Mouse (Mus musculus) small intestine, adult 2 months (tissue): ENCODE measurements around the gene Sufu.

ENCODE experiments used
- CTCF ChIP-seq: fragments of 200-500 bp; IDR thresholded peaks from 2 replicates; pipeline ENCODE4 v1.5.1; 2012; ENCODE audit warnings: low read depth, mild to moderate bottlenecking, control low read depth, inconsistent platforms, low read length, moderate library complexity, mixed read lengths; ENCODE audit not compliant: insufficient replicate concordance, insufficient read length; ENCODE audit errors: extremely low read depth
- POLR2A ChIP-seq: fragments of 200-500 bp; IDR thresholded peaks from 2 replicates; pipeline ENCODE4 v1.6.1; 2012; ENCODE audit warnings: low read depth, mild to moderate bottlenecking, control low read depth, inconsistent platforms, low read length, moderate library complexity

DNA sequence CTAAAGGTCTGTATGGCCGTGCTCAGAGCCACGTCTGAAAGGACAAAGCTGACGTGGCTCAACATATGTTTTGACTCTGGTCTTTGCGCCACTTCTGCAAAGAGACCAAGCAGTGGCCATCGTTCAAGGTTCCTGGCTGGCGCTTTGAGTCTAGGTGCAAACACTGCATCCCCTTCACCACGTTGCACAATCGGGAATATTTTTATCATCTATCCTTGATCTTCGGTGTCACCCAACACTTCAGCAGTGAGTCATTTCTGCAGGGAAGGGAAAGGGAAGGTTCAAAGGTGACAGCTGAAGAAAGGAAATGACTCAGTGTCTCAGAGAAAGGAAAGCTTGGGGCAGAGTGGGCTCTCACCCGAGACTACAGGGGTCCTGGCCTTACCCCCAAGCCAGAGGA is 62.6 kb downstream of the Sufu start:
- no peak for TF ChIP-seq CTCF
- TF ChIP-seq POLR2A: no peak
